Mouse (Mus musculus): ENCODE measurements around the gene Mylk3. TPM values are rescaled to one million over a fixed set of nuclear protein-coding genes. Genes with fewer than 3 reads are reported as not detected.
A peak's percentile ranks its signal among the peaks of the same experiment; 100 is the strongest.

Gene Mylk3
- polyA plus RNA-seq, 1 experiment from 2014 or later, result 0.47 TPM

DNA sequence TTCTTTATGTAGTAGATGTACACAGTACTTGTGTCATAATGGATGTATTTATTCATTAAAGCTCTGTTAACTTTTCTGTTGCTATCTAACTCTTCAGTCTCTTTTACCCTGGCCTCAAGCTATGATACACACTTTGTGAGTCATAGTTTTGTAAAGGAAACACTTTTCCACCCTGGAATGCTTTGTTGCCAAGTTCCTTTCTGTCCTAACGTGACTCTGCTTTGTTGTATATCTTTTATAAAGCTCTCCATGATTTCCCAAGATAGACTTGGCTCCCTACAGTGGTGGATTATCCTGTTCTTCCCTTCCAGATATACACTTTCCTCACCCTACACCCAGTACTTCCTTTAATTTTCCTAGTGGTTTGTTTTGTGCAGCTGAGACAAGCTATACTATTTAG, 84.2 kb downstream of the Mylk3 start:
- WGBS, result 39% methylated on average over 1 of the region's 1 CpGs
- no peak for ATAC-seq (ENCODE audit: low FRiP score, low read depth)

DNA sequence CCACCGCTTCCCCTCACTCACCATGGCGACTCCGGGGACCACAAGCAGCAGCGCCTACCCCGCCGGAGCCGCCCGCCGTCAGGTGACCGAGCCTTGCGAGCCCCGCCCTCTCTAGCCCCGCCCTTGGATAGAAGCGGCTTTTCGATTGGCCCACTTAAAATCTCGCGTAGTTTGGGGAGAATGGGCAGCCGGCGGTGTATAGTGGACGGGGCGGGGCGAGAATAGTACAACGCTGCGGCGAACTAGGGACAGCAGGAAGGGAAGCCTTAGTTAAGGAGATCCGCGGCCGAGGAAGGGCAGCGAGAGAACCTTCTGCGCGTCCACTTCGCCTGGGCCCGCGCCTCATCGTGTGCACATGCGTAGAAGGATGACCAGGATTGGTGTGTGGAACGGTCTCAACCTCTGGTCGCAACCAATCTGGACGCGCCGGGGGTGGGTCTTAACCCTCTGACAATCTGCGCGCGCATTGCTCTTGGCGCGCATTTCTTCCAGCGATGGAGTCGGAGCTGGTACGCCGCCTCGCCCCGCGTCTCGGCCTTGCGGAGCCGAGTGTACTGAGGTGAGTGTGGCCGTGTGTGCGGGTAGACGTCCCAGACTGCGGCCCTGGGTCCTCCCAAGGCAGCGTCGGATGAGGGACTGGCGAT, 86.6 kb downstream of the Mylk3 start, which contains the start of the genes Orc6 and Vps35:
Gene Orc6, plus strand, starts transcription at position 199 of the 644 bp plus-strand sequence.
Gene Vps35, minus strand, starts transcription at position 369 of the 644 bp plus-strand sequence.
- WGBS, result under 1% methylated on average over 63 of the region's 63 CpGs
- H3K27me3 ChIP-seq, result no peaks in the 10 kb centered on the region
- H3K4me2 ChIP-seq, result peak within 1 kb of the TSS; percentile 85
- peaks cover 15% of the 10 kb centered on the region for H3K36me3 ChIP-seq
- H3K9ac ChIP-seq, result peak within 1 kb of the TSS; percentile 81
- H3K4me1 ChIP-seq (replicated peaks), result peaks cover 40% of the 10 kb centered on the region
- peak within 1 kb of the TSS; percentile 99 for H3K27ac ChIP-seq (replicated peaks)
- peak; percentile 99 for ATAC-seq (ENCODE audit: low FRiP score, low read depth)
- peak within 1 kb of the TSS; percentile 84 for H3K4me3 ChIP-seq
- no peaks in the 10 kb centered on the region for H3K9me3 ChIP-seq

More for the DNA sequence above, 84.2 kb downstream of the Mylk3 start:
- 0 out of 2 replicates have a peak overlapping the region, but pooled peaks have one; percentile 10 for H3K9ac ChIP-seq
- no peak overlapping the region for H3K4me3 ChIP-seq
- peaks cover 35% of the 10 kb centered on the region for H3K36me3 ChIP-seq
- no peak overlapping the region for H3K4me2 ChIP-seq
- peaks cover 37% of the 10 kb centered on the region for H3K4me1 ChIP-seq (replicated peaks)
- no peaks in the 10 kb centered on the region for H3K9me3 ChIP-seq
- no peak overlapping the region for H3K27ac ChIP-seq (replicated peaks)
- no peaks in the 10 kb centered on the region for H3K27me3 ChIP-seq

DNA sequence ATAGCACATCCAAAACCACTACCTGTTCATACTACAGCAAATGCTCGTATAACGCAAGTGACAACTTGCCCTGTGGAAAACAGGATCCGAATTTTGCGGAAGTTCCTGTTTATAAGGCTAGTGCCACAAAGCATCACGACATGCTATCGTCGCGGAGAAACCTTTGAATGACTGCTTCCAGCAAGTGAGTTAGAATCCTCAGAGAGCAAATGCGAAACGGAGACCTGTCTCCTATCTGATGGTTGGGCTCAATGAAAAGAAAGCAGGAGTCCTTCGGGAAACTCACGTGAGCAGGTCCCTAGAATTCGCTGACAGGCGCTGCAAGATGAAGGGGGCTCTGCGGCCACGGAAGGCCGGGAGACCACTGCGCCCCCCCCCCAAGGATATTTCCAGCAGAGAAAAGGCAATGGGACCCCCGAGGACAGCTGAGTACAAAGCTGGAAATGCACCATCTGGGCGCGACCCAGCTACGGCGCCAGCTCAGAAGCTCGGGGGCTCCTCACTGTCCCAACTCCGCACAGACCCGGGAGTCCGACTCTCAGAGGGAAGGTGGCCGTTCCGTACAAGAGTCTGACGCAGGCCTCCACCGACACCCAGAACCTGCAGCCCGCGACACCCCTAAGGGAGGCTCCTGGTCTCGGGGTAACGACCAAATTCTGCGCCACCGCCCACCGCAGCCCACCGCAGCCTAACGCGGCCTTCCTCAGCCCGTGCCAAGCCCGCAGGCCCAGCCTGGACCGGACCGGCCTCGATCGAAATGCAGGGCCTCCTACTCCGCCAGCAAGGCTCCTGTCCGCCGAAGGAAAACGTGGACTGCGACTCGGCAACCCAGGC, 87.3 kb downstream of the Mylk3 start:
- Histone ChIP-seq H3K9ac (peak overlapping the region; percentile 81), H3K36me3 (peaks cover 15% of the 10 kb centered on the region), H3K9me3 (no peaks in the 10 kb centered on the region), H3K4me2 (peak overlapping the region; percentile 81), H3K4me1 (replicated peaks) (peaks cover 40% of the 10 kb centered on the region), H3K4me3 (peak overlapping the region; percentile 84), H3K27ac (replicated peaks) (peak overlapping the region; percentile 99), H3K27me3 (no peaks in the 10 kb centered on the region)
- under 1% methylated on average over 53 of the region's 53 CpGs for WGBS
- ATAC-seq (ENCODE audit: low FRiP score, low read depth), result peak; percentile 74

DNA sequence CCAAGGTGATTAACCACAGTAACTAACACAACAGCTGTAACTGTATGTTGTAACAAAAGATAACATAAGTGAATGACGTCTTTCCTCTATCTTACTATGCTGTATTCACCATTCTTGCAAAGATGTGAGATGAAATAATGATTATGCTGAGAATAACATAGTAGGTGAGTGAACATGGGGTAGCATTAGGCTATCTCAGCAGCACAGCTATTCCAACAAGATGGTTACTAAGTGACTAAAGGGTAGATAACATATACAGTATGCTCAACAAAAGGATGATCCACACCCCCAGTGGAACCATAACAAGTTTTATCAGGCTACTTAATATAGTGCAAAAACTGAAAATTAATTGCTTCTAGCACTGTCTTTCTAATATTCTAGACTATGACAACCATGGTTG, 99.3 kb downstream of the Mylk3 start:
- no peak for ATAC-seq (ENCODE audit: low FRiP score, low read depth)
- Histone ChIP-seq H3K9ac (no peak overlapping the region), H3K27me3 (no peaks in the 10 kb centered on the region), H3K4me3 (no peak overlapping the region), H3K36me3 (peaks cover 50% of the 10 kb centered on the region), H3K4me2 (no peak overlapping the region), H3K27ac (replicated peaks) (no peak overlapping the region), H3K4me1 (replicated peaks) (no peaks in the 10 kb centered on the region), H3K9me3 (no peaks in the 10 kb centered on the region)
- 92% methylated on average over 1 of the region's 1 CpGs for whole genome bisulfite sequencing

Other genes starting within 250 kb of the Mylk3 start
- gene Cks1brt, start 234.4 kb downstream of the Mylk3 start, polyA plus RNA-seq (2015; fragmentation: Nextera tagmentation; extraction: Ambion mirVana), result not detected in 2 replicates
- not detected in 2 replicates for gene Olfr371, start 160.4 kb downstream of the Mylk3 start, polyA plus RNA-seq (2015; fragmentation: Nextera tagmentation; extraction: Ambion mirVana)
- gene Orc6, start 86.7 kb downstream of the Mylk3 start, polyA plus RNA-seq (2015; fragmentation: Nextera tagmentation; extraction: Ambion mirVana), result 64.8 and 70.3 TPM in 2 replicates
- 169 TPM in 2 replicates for gene Vps35, start 86.5 kb downstream of the Mylk3 start, polyA plus RNA-seq (2015; fragmentation: Nextera tagmentation; extraction: Ambion mirVana)
- gene 4921524J17Rik, start 46.5 kb upstream of the Mylk3 start, polyA plus RNA-seq (2015; fragmentation: Nextera tagmentation; extraction: Ambion mirVana), result 36.8 and 38.1 TPM in 2 replicates
- gene Gpt2, start 106.2 kb upstream of the Mylk3 start, polyA plus RNA-seq (2015; fragmentation: Nextera tagmentation; extraction: Ambion mirVana), result 57.2 and 60.1 TPM in 2 replicates
- gene Dnaja2, start 169.0 kb upstream of the Mylk3 start, polyA plus RNA-seq (2015; fragmentation: Nextera tagmentation; extraction: Ambion mirVana), result 167 and 168 TPM in 2 replicates